Mouse (Mus musculus): ENCODE data around the gene Deup1. TPM values are rescaled to one million over a fixed set of nuclear protein-coding genes. Genes with fewer than 3 reads are reported as not detected.
"Not testable (repeated sequence)": the region's sequence is repeated elsewhere in the genome, so short reads cannot be mapped to it uniquely, and the experiment has no call there.

The Deup1 gene
- polyA plus RNA-seq, 1 experiment from 2014 or later = 0.14 TPM

- no peak overlapping the region for H3K4me2 ChIP-seq
- WGBS = 92% methylated on average over 1 of the region's 1 CpGs
- H3K4me3 ChIP-seq = no peak overlapping the region
- no peaks in the 10 kb centered on the region for H3K27me3 ChIP-seq
- no peaks in the 10 kb centered on the region for H3K9me3 ChIP-seq
- H3K9ac ChIP-seq = no peak overlapping the region
- ATAC-seq (ENCODE audit: low read depth) = no peak
- no peaks in the 10 kb centered on the region for H3K4me1 ChIP-seq (replicated peaks)
- H3K27ac ChIP-seq (replicated peaks) = no peak overlapping the region
- H3K36me3 ChIP-seq = no peaks in the 10 kb centered on the region
Measured at GRCm38 (mm10) chr9:15585956-15586355, 41.8 kb downstream of the Deup1 start.

GRCm38 (mm10) chr9:15584209-15584608 is 43.5 kb downstream of the Deup1 start:
- Histone ChIP-seq H3K9me3 (no peaks in the 10 kb centered on the region), H3K9ac (no peak overlapping the region), H3K27me3 (no peaks in the 10 kb centered on the region), H3K27ac (replicated peaks) (no peak overlapping the region), H3K36me3 (no peaks in the 10 kb centered on the region), H3K4me3 (no peak overlapping the region), H3K4me2 (no peak overlapping the region), H3K4me1 (replicated peaks) (no peaks in the 10 kb centered on the region)
- ATAC-seq (ENCODE audit: low read depth) = no peak
- WGBS = 90% methylated on average over 9 of the region's 9 CpGs

GRCm38 (mm10) chr9:15582026-15582425 is 45.7 kb downstream of the Deup1 start:
- H3K4me3 ChIP-seq = no peak overlapping the region
- no peak overlapping the region for H3K27ac ChIP-seq (replicated peaks)
- no peaks in the 10 kb centered on the region for H3K9me3 ChIP-seq
- H3K27me3 ChIP-seq = no peaks in the 10 kb centered on the region
- no peaks in the 10 kb centered on the region for H3K36me3 ChIP-seq
- no peaks in the 10 kb centered on the region for H3K4me1 ChIP-seq (replicated peaks)
- ATAC-seq (ENCODE audit: low read depth) = no peak
- 92% methylated on average over 5 of the region's 5 CpGs for WGBS
- no peak overlapping the region for H3K9ac ChIP-seq
- no peak overlapping the region for H3K4me2 ChIP-seq

GRCm38 (mm10) chr9:15580176-15580575 is 47.6 kb downstream of the Deup1 start:
- H3K4me2 ChIP-seq = no peak overlapping the region
- H3K27ac ChIP-seq (replicated peaks) = no peak overlapping the region
- no peak for ATAC-seq (ENCODE audit: low read depth)
- no peaks in the 10 kb centered on the region for H3K4me1 ChIP-seq (replicated peaks)
- WGBS = 51% methylated on average over 6 of the region's 6 CpGs
- H3K27me3 ChIP-seq = no peaks in the 10 kb centered on the region
- H3K9ac ChIP-seq = no peak overlapping the region
- no peaks in the 10 kb centered on the region for H3K9me3 ChIP-seq
- H3K4me3 ChIP-seq = no peak overlapping the region
- no peaks in the 10 kb centered on the region for H3K36me3 ChIP-seq

GRCm38 (mm10) chr9:15578946-15579345 is 48.8 kb downstream of the Deup1 start:
- no peak overlapping the region for H3K4me3 ChIP-seq
- H3K27ac ChIP-seq (replicated peaks) = no peak overlapping the region
- H3K4me2 ChIP-seq = no peak overlapping the region
- no peak overlapping the region for H3K9ac ChIP-seq
- H3K27me3 ChIP-seq = no peaks in the 10 kb centered on the region
- no peak for ATAC-seq (ENCODE audit: low read depth)
- H3K9me3 ChIP-seq = no peaks in the 10 kb centered on the region
- no peaks in the 10 kb centered on the region for H3K36me3 ChIP-seq
- 93% methylated on average over 9 of the region's 9 CpGs for WGBS
- H3K4me1 ChIP-seq (replicated peaks) = no peaks in the 10 kb centered on the region

- Histone ChIP-seq H3K9ac (no peak overlapping the region), H3K4me2 (no peak overlapping the region), H3K9me3 (no peaks in the 10 kb centered on the region), H3K4me1 (replicated peaks) (no peaks in the 10 kb centered on the region), H3K27me3 (no peaks in the 10 kb centered on the region), H3K27ac (replicated peaks) (no peak overlapping the region), H3K4me3 (no peak overlapping the region), H3K36me3 (no peaks in the 10 kb centered on the region)
- ATAC-seq (ENCODE audit: low read depth) = no peak
- 76% methylated on average over 1 of the region's 1 CpGs for WGBS
Measured at GRCm38 (mm10) chr9:15578427-15578826, 49.3 kb downstream of the Deup1 start.

- no peaks in the 10 kb centered on the region for H3K4me1 ChIP-seq (replicated peaks)
- WGBS = 66% methylated on average over 13 of the region's 13 CpGs
- H3K9ac ChIP-seq = no peak overlapping the region
- ATAC-seq (ENCODE audit: low read depth) = no peak
- H3K27me3 ChIP-seq = no peaks in the 10 kb centered on the region
- H3K4me2 ChIP-seq = no peak overlapping the region
- H3K4me3 ChIP-seq = no peak overlapping the region
- H3K27ac ChIP-seq (replicated peaks) = no peak overlapping the region
- no peaks in the 10 kb centered on the region for H3K36me3 ChIP-seq
- no peaks in the 10 kb centered on the region for H3K9me3 ChIP-seq
Measured at GRCm38 (mm10) chr9:15574750-15575454, 52.8 kb downstream of the Deup1 start.

GRCm38 (mm10) chr9:15562353-15562752 is 65.4 kb downstream of the Deup1 start:
- Histone ChIP-seq H3K27me3 (no peaks in the 10 kb centered on the region), H3K4me1 (replicated peaks) (no peaks in the 10 kb centered on the region), H3K9me3 (no peaks in the 10 kb centered on the region), H3K27ac (replicated peaks) (no peak overlapping the region), H3K4me3 (no peak overlapping the region), H3K4me2 (no peak overlapping the region), H3K9ac (no peak overlapping the region), H3K36me3 (no peaks in the 10 kb centered on the region)
- no peak for ATAC-seq (ENCODE audit: low read depth)
- WGBS = 90% methylated on average over 7 of the region's 7 CpGs

- no peak overlapping the region for H3K4me2 ChIP-seq
- WGBS = 74% methylated on average over 3 of the region's 3 CpGs
- H3K9me3 ChIP-seq = no peaks in the 10 kb centered on the region
- H3K27me3 ChIP-seq = no peaks in the 10 kb centered on the region
- H3K4me3 ChIP-seq = no peak overlapping the region
- no peak overlapping the region for H3K27ac ChIP-seq (replicated peaks)
- H3K4me1 ChIP-seq (replicated peaks) = no peaks in the 10 kb centered on the region
- ATAC-seq (ENCODE audit: low read depth) = no peak
- no peak overlapping the region for H3K9ac ChIP-seq
- no peaks in the 10 kb centered on the region for H3K36me3 ChIP-seq
Measured at GRCm38 (mm10) chr9:15560451-15560850, 67.3 kb downstream of the Deup1 start.

- Histone ChIP-seq H3K36me3 (no peaks in the 10 kb centered on the region), H3K4me3 (no peak overlapping the region), H3K9me3 (no peaks in the 10 kb centered on the region), H3K27ac (replicated peaks) (no peak overlapping the region), H3K27me3 (no peaks in the 10 kb centered on the region), H3K9ac (no peak overlapping the region), H3K4me2 (no peak overlapping the region), H3K4me1 (replicated peaks) (no peaks in the 10 kb centered on the region)
- ATAC-seq (ENCODE audit: low read depth) = no peak
- 75% methylated on average over 8 of the region's 8 CpGs for WGBS
Measured at GRCm38 (mm10) chr9:15553322-15553721, 74.4 kb downstream of the Deup1 start.

- H3K9ac ChIP-seq = no peak overlapping the region
- WGBS = 81% methylated on average over 15 of the region's 15 CpGs
- no peak overlapping the region for H3K4me3 ChIP-seq
- no peaks in the 10 kb centered on the region for H3K36me3 ChIP-seq
- H3K27me3 ChIP-seq = no peaks in the 10 kb centered on the region
- no peaks in the 10 kb centered on the region for H3K4me1 ChIP-seq (replicated peaks)
- no peak for ATAC-seq (ENCODE audit: low read depth)
- no peak overlapping the region for H3K4me2 ChIP-seq
- no peaks in the 10 kb centered on the region for H3K9me3 ChIP-seq
- no peak overlapping the region for H3K27ac ChIP-seq (replicated peaks)
Measured at GRCm38 (mm10) chr9:15551933-15552851, 75.5 kb downstream of the Deup1 start.

GRCm38 (mm10) chr9:15551073-15551472 is 76.7 kb downstream of the Deup1 start:
- H3K9ac ChIP-seq; H3K27ac ChIP-seq (replicated peaks); H3K4me2 ChIP-seq; H3K4me3 ChIP-seq; H3K9me3 ChIP-seq; H3K36me3 ChIP-seq; H3K4me1 ChIP-seq (replicated peaks); ATAC-seq (ENCODE audit: low read depth); H3K27me3 ChIP-seq: not testable (repeated sequence)
- WGBS = 93% methylated on average over 6 of the region's 6 CpGs
